Mouse (Mus musculus) kidney, postnatal 10 days (tissue): ENCODE results near the gene Myoz1.
A peak's percentile ranks its signal among the peaks of the same experiment; 100 is the strongest.
"Not testable (repeated sequence)": the region's sequence is repeated elsewhere in the genome, so short reads cannot be mapped to it uniquely, and the experiment has no call there.

Experiments
- DNase-seq: peaks from one replicate; pipeline ENCODE4 v3.0.0; 2021; ENCODE audit warnings: mixed read lengths

The Myoz1 gene

DNA sequence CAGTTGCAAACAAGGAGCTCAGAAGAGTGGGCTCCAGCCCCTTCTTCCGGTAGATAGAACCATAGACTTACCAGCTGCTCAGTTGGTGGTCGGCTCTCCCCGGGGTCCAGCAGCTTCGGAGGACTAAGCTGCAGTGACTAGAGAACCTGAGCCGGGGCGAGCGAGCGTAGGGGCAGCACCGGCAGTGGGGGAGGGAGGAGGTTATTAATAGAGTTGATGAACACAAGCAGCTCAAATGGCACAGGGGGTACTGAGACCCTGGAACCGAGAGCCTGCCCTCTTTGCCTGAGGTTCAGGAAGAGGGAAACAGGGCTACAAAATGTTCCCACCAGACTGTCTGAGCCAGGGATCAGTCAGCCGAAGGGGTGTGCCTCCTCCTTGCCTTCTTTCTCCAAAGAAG is at the start of gene Myoz1:
Gene Myoz1, minus strand, starts transcription at position 180 of the 400 bp plus-strand sequence.
- DNase-seq: no peak

DNA sequence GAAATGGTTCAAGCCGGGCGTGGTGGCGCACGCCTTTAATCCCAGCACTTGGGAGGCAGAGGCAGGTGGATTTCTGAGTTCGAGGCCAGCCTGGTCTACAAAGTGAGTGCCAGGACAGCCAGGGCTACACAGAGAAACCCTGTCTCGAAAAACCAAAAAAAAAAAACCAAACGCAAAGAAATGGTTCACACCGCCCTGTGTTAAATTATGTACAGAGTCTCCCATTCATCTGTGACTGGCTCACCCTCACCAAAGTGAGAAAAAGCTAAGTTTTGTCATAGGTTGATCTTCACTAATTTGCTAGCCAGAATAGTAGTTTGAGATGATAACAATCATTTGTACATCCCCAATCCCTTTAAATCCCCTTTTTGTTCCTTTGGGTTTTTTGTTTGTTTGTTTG is 47.1 kb upstream of the Myoz1 start:
- not testable (repeated sequence) for DNase-seq

DNA sequence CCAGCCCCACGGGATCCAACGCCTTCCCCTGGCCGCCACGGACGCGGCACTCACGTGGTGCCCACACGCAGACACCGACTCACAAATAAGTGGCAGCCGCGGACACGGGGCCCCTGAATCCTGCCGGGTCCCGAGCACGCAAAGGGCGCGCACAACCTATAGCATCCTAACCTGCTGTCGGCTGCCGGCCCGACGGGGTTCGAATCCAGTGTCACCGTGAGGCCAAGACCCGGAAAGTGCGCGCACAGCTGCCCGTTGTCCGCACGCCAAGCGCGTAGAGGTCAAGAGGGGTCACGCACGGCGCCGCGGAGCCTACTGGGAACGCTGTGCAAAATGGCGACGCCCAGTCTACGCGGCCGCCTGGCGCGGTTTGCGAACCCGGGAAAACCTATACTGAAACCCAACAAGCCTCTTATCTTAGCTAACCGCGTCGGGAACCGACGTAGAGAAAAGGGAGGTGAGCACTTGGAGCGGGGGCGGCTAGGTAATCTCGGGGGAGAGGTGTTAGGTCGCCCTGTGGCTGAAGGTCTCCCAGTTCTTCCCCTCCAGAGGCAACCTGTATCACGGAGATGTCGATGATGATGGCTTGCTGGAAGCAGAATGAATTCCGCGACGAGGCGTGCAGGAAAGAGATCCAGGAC is 46.5 kb upstream of the Myoz1 start, which contains the start of gene Chchd1:
Gene Chchd1, plus strand, starts transcription at position 266 of the 641 bp plus-strand sequence.
- DNase-seq: peak; percentile 95

DNA sequence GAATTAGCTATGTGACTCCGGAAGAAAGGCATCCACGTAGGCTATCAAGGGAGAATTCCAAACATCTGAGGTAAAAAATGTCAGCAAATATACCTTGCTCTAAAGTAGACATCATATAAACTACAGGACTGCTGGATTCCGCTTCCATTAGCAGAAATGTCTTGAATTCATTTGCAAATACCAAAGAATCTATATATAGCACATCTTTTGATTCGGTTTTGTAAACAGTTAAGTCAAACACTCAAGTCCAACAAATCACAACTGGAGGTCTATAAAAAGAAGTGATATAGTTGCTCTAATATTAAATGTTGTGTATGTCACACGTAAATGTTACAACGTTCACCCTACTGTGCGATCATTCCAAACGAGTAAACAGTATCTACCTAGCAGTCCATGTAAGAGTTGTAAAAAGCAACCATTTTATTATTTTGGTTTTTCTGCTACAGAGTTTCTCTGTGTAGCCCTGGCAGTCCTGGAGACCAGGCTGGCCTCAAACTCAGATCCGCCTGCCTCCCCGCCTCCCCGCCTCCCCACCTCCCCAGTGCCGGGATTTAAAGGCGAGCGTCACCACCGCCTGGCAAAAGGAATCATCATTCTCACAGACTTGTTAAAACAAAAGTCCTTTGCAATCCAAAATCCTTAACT is 45.9 kb upstream of the Myoz1 start:
- DNase-seq: no peak

DNA sequence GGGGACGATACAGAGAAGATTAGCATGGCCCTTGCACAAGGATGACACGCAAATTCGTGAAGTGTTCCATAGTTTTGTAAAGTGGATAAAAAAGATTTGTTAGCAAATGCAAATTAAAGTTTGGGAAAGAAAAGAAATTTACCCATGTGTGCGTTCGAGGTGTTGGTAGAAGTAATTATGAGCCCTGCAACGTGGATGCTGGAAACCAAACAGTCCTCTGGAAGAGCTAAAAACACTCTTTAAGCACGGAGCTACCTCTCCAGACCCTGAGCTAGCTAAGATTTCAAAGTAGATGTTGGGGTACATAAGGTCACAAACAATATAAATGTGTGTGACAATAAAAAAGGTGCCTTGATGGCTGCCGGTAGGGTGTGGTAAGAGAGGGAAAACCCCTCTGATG is 45.2 kb upstream of the Myoz1 start:
- no peak for DNase-seq

DNA sequence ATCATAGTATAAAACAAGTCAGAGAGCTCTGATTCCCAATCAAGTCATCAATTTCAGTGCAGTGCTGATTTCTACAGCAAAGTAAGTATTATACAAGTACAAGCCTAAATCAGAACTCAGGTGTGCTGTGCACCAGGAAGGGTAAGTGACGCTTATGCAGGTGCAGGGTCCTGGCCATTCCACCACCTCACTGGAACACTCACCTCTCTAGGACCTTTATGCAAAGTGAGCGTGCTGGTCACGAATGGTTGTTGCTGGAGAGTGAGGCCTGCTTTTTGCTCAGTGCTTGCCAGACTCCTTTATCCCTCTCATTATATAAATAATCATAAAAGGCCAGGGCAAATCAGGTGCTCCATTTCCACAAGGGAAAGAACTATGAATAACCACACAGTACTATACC is 44.0 kb upstream of the Myoz1 start:
- DNase-seq: no peak

DNA sequence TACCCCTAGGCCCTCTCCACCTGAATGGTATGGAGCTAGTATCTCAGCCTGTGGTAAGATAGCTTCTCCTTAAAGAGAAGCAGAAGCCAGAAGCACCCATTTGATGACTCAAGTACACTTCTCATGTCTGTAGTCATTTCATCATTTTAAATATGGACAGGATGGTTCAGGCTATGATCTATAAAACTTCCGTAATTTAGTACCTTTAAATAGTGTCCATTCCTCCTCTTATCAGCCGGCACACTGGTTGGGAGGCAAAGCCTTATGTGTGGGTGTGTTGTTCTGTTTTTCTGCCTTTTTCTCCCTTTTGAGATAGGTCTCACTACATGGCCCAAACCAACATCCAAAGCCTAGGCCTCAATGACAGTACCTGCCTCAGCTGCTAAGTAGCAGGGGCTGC is 42.2 kb upstream of the Myoz1 start:
- no peak for DNase-seq

DNA sequence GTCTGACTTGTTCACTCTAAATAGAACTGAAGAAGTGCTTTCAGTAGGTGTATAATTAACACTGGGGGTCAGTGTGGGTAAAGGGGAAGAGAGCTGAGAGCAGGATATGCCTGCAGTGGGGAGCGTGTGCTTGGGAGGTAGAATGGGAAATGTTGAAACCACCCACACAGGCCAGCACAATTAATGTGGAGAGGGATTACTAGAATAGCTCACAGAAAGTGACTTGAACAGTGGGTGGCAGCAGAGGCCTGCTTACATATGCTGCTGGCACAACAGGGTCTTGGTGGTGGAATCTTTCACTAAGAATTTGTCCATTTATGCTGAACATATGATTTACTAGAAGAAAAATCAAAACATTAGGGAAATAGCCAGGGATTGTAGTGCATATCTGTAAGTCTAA is 40.6 kb upstream of the Myoz1 start:
- peak; percentile 76 for DNase-seq

DNA sequence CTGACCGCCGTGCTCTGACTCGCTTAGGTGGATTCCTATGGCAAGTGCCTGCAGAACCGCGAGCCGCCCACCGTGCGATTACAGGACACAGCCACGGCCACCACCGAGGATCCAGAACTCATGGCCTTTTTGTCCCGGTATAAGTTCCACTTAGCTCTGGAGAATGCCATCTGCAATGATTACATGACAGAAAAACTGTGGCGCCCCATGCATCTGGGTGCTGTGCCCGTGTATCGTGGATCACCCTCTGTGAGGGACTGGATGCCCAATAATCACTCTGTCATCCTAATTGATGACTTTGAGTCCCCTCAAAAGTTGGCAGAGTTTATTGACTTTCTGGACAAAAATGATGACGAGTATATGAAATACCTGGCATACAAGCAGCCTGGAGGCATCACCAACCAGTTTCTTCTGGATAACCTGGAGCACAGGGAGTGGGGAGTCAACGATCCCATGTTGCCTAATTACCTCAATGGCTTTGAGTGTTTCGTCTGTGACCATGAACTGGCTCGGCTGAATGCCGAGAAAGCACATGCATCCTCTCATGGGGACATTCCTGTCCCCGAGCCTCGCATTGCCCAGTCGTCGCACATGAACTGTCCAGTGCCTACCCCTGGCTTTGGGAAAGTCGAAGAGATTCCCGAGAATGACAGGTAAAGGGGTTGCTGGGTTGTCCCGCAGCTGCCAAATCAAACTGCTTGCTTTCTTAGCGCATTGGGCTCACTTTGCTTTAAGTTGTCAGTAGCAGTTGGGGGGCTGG is 39.6 kb upstream of the Myoz1 start:
- DNase-seq: peak; percentile 33

DNA sequence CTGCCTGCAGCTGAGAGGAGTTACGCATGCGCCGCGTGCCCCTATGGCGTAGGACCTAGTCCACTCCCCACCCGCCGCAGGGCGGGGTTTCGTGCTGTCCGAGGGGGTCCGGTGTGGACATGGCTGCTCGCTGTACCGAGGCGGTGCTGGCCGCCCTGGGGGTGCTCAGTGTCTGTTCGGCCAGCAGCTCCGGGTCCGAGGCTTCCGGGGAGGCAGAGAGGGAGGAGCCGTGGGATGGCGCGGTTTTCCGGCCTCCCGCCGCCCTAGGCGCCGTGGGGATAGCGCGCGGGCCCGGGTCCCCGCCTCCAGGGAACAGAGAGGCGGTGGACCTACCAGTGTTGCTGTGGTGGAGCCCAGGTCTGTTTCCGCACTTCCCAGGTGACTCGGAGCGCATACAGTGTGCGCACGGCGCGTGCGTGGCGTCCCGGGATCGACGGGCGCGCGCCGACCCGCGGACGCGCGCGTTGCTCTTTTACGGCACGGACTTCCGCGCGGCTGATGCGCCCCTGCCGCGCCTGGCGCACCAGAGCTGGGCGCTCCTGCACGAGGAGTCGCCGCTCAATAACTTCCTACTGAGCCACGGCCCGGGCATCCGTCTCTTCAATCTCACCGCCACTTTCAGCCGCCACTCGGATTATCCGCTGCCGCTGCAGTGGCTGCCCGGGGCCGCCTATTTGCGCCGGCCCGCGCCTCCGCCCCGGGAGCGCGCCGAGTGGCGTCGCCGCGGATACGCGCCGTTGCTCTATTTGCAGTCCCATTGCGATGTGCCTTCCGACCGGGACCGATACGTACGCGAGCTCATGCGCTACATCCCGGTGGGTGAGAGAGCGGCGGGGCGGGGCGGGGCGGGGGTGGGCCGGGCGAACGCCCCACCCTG is 38.8 kb upstream of the Myoz1 start, which contains the start of gene Fut11:
Gene Fut11, plus strand, starts transcription at position 85 of the 877 bp plus-strand sequence.
- DNase-seq: peak; percentile 94

DNA sequence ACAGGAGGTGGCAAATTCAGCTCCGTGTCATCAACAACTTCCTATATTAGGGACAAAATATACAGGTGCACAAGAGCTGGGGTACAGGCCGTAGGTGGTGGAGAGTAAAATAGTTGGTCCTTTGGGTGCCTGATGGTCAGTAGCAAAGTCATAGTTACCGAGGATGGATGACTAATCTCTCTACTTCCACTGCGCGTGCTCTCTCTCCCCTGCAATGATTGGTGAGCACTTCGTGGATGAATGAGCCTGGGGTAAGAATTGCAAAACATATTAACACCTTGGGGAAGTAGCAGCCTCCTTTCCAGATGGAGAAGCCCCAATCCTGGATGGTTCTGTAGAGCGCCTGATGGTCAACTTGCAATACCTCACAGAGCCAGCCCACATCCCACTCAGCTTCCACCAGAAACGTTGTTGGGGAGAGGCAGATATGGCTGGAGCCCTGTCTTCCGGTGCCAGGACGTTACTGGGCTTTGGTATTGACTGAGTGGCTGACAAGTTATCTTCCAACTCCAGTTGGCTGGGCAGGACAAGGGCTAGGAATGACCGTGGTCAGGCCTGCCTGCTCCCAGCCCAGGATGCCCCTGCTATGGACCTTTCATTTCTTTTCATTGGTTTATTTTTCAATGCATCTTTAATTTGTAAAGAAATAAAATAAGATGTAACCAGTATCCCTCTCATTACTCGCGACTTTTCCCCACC is 38.0 kb upstream of the Myoz1 start:
- no peak for DNase-seq

DNA sequence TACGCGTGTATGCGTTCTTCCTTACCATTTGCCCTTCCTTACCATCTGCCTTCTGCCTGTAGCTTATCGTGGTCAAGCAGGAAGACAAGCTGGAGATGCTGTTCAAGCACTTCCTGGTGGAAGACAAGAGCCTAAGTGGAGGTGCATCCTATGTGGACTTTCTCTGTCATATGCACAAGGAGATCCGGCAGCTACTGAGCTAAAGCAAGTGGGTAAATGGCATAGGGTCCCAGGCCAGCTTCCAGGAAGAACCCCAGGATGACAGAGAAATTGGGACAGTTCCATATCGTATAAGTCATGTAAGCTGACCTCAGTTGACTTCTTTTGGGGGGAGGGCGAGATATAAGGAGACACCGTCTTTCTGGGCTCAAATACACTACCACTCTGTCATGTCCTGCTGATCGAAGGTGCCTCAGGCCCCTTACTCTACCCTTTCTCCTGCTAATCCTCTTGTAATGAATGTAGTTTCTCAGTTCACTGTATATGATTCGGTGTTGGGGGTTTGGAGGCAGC is 37.3 kb upstream of the Myoz1 start:
- DNase-seq: no peak

DNA sequence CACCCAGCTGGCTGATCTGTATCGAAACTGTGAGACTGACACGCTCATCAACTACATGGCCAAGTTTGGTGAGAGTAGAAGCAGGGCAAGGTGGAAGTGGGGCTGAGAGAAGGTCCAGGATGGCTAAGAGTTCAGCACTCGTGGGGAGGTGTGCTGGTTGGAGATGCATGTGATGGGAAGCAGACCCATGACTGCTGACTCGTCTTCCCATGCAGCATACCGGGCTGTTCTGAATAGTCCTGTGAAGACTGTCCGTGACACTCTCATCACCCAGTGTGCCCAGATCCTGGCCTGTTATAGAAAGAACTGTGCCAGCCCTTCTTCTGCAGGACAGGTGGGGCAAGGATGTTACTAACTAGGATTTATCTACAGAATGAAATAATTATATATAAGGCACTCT is 35.4 kb upstream of the Myoz1 start:
- no peak for DNase-seq

DNA sequence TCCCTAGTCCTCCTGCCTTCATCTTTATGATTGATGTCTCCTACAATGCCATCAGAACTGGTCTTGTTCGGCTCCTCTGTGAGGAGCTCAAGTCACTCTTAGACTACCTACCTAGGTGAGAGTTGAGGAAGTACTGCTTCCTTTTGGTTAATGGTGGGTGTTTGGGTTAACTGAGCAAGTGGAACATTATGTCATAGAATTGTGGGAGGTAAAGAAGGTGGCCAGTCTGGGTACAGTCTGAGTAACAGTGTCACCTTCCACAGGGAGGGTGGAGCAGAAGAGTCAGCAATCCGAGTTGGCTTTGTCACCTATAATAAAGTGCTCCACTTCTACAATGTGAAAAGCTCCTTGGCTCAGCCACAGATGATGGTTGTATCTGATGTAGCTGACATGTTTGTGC is 32.7 kb upstream of the Myoz1 start:
- no peak for DNase-seq

DNA sequence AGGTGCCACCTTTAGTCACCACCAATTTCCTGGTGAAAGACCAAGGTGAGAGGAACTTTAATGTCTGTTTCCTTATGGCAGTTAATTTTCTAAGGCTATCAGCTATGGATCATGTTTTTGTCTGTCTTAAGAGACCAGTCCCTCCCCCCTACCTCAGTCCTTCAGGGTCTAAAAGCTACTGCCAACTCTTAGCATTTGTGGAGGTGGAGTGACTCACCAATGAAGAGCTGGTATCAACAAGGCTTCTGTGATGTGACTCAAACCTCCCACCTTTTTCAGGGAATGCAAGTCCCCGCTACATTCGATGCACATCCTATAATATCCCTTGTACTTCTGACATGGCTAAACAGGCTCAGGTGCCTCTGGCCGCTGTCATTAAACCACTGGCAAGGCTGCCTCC is 30.2 kb upstream of the Myoz1 start:
- no peak for DNase-seq

DNA sequence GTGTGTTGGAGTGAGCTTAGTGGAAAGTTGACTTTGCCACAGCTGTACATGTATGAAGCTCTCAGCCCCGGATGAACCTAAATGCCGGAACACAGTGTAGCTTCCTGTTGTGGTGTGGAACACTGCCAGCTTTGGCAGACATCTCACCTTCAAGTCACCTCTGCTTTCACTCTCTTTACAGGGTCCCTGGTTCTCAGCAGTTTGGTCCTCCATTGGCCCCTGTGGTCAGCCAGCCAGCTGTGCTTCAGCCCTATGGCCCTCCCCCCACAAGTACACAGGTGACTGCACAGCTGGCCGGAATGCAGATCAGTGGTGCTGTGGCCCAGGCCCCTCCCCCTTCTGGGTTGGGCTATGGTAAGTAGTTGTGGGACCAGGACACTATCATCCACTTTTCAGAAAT is 26.2 kb upstream of the Myoz1 start:
- peak; percentile 51 for DNase-seq

DNA sequence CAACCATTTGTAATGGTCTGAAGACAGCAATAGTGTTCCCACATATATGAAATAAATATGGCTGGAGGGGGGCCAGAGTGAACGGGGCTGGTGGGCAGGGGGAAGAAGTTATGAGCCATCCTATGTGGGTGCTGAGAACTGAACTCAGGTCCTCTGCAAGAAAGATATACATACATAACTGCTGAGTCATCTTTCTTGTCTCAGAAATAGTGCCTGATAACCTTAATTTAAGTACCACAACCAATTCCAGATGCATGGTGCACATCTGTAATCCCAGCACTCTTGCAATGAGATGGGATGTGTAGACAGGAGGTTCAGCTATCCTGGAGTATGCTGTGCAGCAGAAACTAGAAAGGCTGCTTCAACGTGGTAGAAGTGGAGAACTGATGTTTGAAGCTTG is 25.4 kb upstream of the Myoz1 start:
- DNase-seq: no peak

DNA sequence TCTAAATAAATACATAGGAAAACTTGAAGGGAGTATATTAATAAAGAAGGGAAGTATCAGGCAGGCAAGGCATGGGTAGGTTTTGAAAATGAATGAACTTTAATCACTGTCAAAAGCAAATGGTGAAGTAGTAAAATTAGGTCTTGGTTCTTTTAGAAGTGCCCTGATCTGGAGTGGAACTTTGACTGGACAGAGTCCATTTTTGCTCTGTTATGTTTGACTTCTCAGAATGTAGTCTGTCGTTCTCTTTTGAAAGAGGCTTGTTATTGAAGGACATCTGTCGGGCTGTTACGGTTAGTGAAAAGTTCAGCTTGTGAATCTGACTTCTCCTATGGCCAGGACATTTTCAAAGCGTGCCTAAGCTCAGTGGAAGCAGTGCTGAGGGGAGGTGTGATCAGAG is 21.6 kb upstream of the Myoz1 start:
- DNase-seq: no peak

DNA sequence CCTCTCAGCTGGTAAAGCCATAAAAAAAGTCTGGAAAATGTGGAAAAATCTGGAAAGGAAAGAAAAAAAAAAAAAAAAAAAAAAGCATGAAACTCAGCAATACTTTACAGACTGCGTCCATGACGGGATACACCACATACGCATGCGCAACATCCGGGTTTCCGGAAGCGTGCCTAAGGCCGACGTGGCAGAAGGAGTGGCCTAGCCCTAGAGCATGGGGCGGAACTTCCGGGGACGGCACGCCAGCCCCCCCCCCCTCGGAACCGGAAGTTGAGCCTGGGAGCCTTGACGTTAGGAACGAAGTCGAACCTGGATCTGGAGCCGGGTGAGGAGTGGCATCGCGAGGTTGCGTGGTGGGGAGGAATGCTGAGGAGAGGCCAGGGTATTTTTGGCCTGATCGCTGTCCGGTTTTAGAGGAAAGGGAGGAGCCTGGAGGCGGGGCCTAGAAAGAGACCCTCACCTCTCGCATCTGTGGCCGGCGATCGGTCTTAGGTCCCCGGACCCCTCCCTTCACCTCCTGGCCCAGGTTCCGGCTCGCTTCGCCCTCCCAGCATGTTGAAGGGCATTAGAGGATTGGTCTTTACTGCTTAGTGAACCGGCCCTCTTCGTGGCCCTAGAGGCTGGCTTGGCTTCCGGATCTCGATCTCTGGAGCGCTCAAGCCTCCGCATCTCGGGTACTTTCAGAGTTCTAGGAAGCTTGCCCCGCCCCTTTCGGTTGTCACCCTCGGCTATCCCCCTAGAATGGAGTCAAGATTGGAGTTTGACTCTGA is 17.9 kb upstream of the Myoz1 start, which contains the start of gene Sec24c:
Gene Sec24c, plus strand, starts transcription at position 245 of the 770 bp plus-strand sequence.
- DNase-seq: peak; percentile 99

DNA sequence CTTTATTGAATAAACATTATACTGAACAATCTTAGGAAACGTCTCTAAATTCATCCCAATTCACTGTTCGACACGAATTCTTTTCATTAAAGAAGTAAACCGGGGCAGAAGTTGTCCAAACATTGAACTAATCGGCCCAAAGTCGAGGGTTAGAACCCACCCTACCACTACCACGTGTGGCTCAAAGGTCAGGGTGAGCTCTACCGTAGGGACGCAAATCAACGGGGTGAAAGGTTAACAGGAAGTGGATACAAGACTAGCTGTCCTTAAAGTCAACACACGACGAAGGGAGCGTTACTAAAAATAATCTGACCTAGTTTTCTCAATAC is 17.4 kb upstream of the Myoz1 start:
- DNase-seq: peak; percentile 66

DNA sequence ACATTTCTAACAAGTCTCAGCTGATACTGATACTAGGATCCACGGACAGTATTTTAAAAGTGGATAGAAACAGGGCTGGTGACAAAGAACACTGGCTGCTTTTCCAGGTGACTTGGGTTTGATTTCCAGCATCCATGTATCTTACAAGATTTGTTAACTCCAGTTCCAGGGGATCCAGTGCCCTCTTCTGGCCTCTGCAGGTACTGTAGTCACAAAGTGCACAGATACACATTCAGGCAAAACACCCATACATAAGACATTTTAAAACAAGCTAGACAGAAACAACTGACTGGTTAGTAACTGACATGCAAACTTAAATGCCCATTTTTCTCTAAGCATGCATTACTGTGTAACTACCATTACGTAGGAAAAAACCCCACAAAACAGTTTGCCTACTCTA is 16.6 kb upstream of the Myoz1 start:
- peak; percentile 58 for DNase-seq
